Mouse (Mus musculus) cerebellum, adult 2 months (tissue): ENCODE data around the gene Zranb3. TPM values are rescaled to one million over a fixed set of nuclear protein-coding genes. Genes with fewer than 3 reads are reported as not detected.
"Not testable (repeated sequence)": the region's sequence is repeated elsewhere in the genome, so short reads cannot be mapped to it uniquely, and the experiment has no call there.

Experiments used
- DNase-seq, 2 experiments: peaks; one replicate each; pipeline ENCODE4 v3.0.0; 2021
- H3K27ac ChIP-seq: fragments of 200-500 bp; 2 replicates; pipeline ENCODE4 v1.5.1; 2012; ENCODE audit warnings: low read length, control low read depth, inconsistent platforms; ENCODE audit not compliant: insufficient read depth
- H3K27me3 ChIP-seq: fragments of 200-500 bp; 2 replicates; pipeline ENCODE4 v1.6.1; 2012; ENCODE audit warnings: inconsistent platforms, mild to moderate bottlenecking, low read length, moderate library complexity; ENCODE audit not compliant: control insufficient read depth, insufficient read depth
- H3K4me1 ChIP-seq: fragments of 200-500 bp; 2 replicates; pipeline ENCODE4 v1.6.1; 2011; ENCODE audit warnings: low read length; ENCODE audit not compliant: control insufficient read depth, insufficient read depth
- H3K4me3 ChIP-seq: fragments of 200-500 bp; replicated peaks from 2 replicates; pipeline ENCODE3; 2011; ENCODE audit warnings: mild to moderate bottlenecking, low read depth, low read length, control low read depth; ENCODE audit not compliant: insufficient read depth
- CTCF ChIP-seq: fragments of 200-500 bp; IDR thresholded peaks from 2 replicates; pipeline ENCODE4 v1.5.1; 2011; ENCODE audit warnings: low read depth, mild to moderate bottlenecking, control low read depth, low read length, moderate library complexity, borderline replicate concordance; ENCODE audit not compliant: insufficient read depth
- POLR2A ChIP-seq: fragments of 200-500 bp; IDR thresholded peaks from 2 replicates; pipeline ENCODE4 v1.6.1; 2011; ENCODE audit warnings: low read length, control low read depth, borderline replicate concordance; ENCODE audit not compliant: insufficient read depth
- WGBS: fragments of 180-500 bp; shearing (Covaris S2); methylation state at CpG from one replicate; pipeline ENCODE4 v1.1.7; 2018; 5-methylcytosine and 5-hydroxymethylcytosine counted together
- polyA plus RNA-seq: library from polyadenylated mRNA; depleted of rRNA; stranded (reverse); fragments of >200 nt; gene quantifications from 2 replicates; pipeline ENCODE4 v1.2.3, GENCODE M21; 2012

Zranb3 gene
- polyA plus RNA-seq, 1 experiment = 3.2 TPM

DNA sequence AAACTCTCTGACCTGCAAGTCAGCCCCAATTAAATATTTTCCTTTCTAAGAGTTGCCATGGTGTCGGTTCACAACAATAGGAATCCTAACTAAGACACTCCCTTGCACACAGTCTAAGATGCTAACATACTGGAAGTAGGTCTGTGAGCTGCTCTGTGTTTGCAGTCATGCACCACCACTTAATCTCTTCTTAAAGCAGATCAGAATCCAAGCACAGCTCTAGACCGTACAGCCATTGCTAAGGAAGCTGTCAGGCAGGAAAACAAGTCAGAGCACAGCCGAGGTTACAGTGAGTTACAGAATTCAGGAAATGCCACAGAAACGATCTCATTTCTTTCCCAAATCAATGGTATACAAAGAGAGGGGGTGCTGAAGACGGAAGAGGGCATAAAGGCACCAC lies 144.0 kb downstream of the Zranb3 start:
- Histone ChIP-seq H3K4me3 (no peak overlapping the region), H3K27me3 (no peaks in the 10 kb centered on the region), H3K4me1 (no peaks in the 10 kb centered on the region), H3K27ac (no peak overlapping the region)
- 49% methylated on average over 5 of the region's 5 CpGs for whole genome bisulfite sequencing
- TF ChIP-seq CTCF (no peak), POLR2A (no peak)
- no peak for DNase-seq

DNA sequence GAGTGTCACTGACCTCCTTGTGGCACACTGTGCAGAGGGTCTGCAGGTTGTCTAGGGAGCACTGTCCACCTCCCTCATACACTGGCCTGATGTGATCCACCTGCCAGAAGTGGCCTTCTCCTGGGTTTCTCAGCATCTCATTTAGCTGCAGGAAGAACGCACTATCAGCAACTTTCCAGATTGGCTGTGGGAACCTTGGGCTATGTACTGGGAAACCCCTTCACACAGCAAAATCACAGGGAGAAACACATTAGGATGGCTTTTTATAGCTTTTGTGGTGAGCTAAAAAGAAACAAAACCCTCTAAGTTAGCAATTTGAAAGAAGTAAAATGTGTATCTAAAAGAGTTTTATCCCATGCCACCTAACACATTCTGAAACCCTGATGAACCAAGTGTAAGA lies 146.3 kb downstream of the Zranb3 start:
- 100% methylated on average over 1 of the region's 1 CpGs for WGBS
- H3K4me3 ChIP-seq = no peak overlapping the region
- TF ChIP-seq POLR2A = no peak
- no peak for TF ChIP-seq CTCF
- no peaks in the 10 kb centered on the region for H3K27me3 ChIP-seq
- no peaks in the 10 kb centered on the region for H3K4me1 ChIP-seq
- no peak for DNase-seq
- no peak overlapping the region for H3K27ac ChIP-seq

DNA sequence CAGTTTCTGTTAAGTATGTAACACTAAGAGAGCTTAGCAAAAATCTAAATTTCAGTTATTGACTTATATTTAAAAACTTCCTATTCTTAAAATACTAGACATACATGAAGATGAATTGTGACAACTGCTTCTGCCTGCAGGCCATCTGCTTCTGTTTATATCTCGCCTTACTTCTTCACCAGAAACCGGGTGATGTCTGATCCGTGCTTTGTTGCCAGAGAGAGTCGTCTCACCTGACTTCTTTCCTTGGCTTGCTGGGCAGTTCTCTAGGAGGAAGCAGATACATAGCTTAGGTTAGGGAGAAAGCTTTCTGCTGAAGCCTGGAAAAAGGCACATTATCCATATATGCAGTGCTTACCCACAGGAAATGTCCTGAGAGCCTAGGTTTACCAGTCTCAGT lies 148.0 kb downstream of the Zranb3 start:
- Histone ChIP-seq H3K27me3 (no peaks in the 10 kb centered on the region), H3K4me3 (no peak overlapping the region), H3K27ac (no peak overlapping the region), H3K4me1 (no peaks in the 10 kb centered on the region)
- DNase-seq = no peak
- WGBS = 47% methylated on average over 4 of the region's 4 CpGs
- no peak for TF ChIP-seq POLR2A
- TF ChIP-seq CTCF = no peak

DNA sequence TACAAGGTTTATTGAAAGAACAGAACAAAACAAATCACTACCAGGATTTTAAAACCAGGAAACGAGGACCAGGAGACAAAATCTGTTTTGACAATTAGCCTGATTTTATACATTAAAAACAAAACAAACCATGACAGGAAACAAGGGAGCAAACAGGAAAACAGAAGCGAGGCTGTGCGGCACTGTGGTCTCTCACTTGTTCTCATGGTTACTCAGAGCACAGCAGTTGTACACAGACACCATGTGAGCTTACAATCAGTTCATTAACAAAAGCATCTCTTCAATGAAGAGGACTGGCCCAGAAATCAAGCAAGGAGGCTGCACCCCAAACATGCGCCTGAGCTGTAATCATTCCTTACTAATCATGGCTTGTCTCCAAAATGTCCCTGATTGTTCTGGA lies 148.6 kb downstream of the Zranb3 start:
- 84% methylated on average over 4 of the region's 4 CpGs for WGBS
- not testable (repeated sequence) for DNase-seq, H3K4me1 ChIP-seq, H3K27ac ChIP-seq, H3K4me3 ChIP-seq, H3K27me3 ChIP-seq

- no peak for DNase-seq
- WGBS = 69% methylated on average over 4 of the region's 4 CpGs
These were observed 150.6 kb downstream of the Zranb3 start for GRCm38 (mm10) chr1:127952276-127952675.

DNA sequence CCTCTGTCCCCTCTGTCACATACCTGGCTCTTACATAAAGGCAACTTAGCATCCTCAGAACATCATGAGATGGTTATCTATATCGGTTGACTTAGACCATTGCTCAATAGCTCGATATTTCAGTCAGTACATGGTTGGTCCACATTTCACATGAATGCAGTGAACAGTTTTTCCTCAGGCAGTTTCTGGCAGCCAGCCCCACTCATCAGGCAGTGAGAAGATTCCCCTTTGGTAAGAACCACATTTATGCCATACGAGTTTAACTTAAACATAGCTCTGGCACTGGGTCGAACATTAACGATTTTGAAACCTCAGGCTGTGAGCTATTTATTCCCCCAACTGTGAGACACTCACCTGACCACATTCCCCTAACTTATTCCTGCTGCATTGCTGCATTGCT lies 154.1 kb downstream of the Zranb3 start:
- Histone ChIP-seq H3K4me3 (no peak overlapping the region), H3K27ac (no peak overlapping the region), H3K4me1 (no peaks in the 10 kb centered on the region), H3K27me3 (no peaks in the 10 kb centered on the region)
- WGBS = 87% methylated on average over 5 of the region's 5 CpGs
- no peak for DNase-seq
- TF ChIP-seq POLR2A = no peak
- TF ChIP-seq CTCF = no peak

More at GRCm38 (mm10) chr1:127952276-127952675, 150.6 kb downstream of the Zranb3 start:
- TF ChIP-seq CTCF = no peak
- no peak for TF ChIP-seq POLR2A
- Histone ChIP-seq H3K4me3 (no peak overlapping the region), H3K27me3 (no peaks in the 10 kb centered on the region), H3K27ac (no peak overlapping the region), H3K4me1 (no peaks in the 10 kb centered on the region)

GRCm38 (mm10) chr1:127946615-127947249 lies 156.1 kb downstream of the Zranb3 start:
- no peaks in the 10 kb centered on the region for H3K27me3 ChIP-seq
- TF ChIP-seq POLR2A (no peak), CTCF (no peak)
- no peak overlapping the region for H3K4me3 ChIP-seq
- H3K4me1 ChIP-seq = no peaks in the 10 kb centered on the region
- DNase-seq = no peak
- WGBS = 81% methylated on average over 5 of the region's 5 CpGs
- no peak overlapping the region for H3K27ac ChIP-seq

DNA sequence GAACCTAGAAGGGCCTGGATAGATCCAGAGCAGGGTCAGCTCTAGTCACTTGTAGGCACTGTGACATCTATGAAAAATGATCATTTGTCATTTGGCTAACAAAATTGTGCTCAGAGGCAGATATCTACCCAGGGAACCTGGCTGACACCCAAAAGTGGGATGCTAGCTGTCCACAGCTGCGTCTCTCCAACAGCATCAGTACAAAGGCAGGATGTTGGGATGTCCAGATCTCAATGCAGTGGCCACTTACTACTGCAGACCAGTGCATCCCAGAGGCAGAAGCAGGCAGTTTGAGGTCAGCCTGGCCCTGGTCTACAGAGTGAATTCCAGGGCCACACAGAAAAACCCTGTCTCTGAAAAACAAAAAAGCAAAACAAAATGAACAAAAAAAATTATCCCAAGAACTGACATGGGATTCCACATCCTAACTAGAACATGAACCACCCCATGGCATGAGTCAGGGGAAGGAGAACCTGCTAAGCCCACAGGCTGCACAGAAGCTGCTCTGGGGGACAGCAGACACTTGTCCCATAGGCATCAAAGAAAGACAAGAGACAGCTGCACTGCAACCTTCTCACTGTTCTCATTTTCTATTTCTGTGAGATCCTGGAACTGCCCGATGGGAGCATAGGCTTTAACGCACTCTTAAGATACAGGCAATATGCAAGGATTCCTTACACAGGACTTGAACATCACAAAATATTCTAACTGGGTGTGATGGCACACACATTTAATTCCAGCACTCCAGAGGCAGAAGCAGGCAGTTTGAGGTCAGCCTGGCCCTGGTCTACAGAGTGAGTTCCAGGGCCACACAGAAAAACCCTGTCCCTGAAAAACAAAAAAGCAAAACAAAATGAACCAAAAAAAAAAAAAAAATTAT lies 156.9 kb downstream of the Zranb3 start:
- no peak for DNase-seq
- Histone ChIP-seq H3K27ac (no peak overlapping the region), H3K27me3 (no peaks in the 10 kb centered on the region), H3K4me3 (no peak overlapping the region), H3K4me1 (no peaks in the 10 kb centered on the region)
- 64% methylated on average over 3 of the region's 3 CpGs for WGBS
- TF ChIP-seq CTCF (no peak), POLR2A (no peak)
